Mouse (Mus musculus) ZHBTc4 (cell line): ENCODE data around the gene Cfap221.
A peak's percentile ranks its signal among the peaks of the same experiment; 100 is the strongest.

Source experiments
- DNase-seq: peaks from one replicate; pipeline ENCODE4 v3.0.0-alpha.2; 2011; ENCODE audit warnings: low read depth, low spot score

Cfap221 gene

GRCm38 (mm10) chr1:119903231-119903620 lies 93.8 kb downstream of the Cfap221 start:
- no peak for DNase-seq

GRCm38 (mm10) chr1:119902551-119903230 lies 94.3 kb downstream of the Cfap221 start:
- peak; percentile 39 for DNase-seq

GRCm38 (mm10) chr1:119899195-119900123 lies 97.6 kb downstream of the Cfap221 start:
- peak; percentile 58 for DNase-seq

- peak; percentile 79 for DNase-seq
Observed at GRCm38 (mm10) chr1:119894936-119895335, 102.1 kb downstream of the Cfap221 start.

GRCm38 (mm10) chr1:119893600-119893999 lies 103.4 kb downstream of the Cfap221 start:
- no peak for DNase-seq

- DNase-seq = no peak
Observed at GRCm38 (mm10) chr1:119892933-119893332, 104.1 kb downstream of the Cfap221 start.

- no peak for DNase-seq
Observed at GRCm38 (mm10) chr1:119891865-119892264, 105.2 kb downstream of the Cfap221 start.

GRCm38 (mm10) chr1:119891149-119891548 lies 105.9 kb downstream of the Cfap221 start:
- DNase-seq = no peak

- no peak for DNase-seq
Observed at GRCm38 (mm10) chr1:119889347-119889746, 107.7 kb downstream of the Cfap221 start.

- DNase-seq = no peak
Observed at GRCm38 (mm10) chr1:119886320-119886719, 110.7 kb downstream of the Cfap221 start.

GRCm38 (mm10) chr1:119884272-119884671 lies 112.8 kb downstream of the Cfap221 start:
- no peak for DNase-seq

- no peak for DNase-seq
Observed at GRCm38 (mm10) chr1:119878909-119879308, 118.1 kb downstream of the Cfap221 start.

GRCm38 (mm10) chr1:119877469-119877868 lies 119.6 kb downstream of the Cfap221 start:
- no peak for DNase-seq
